Comparison of ENCODE assay signal across 15 mouse cellular contexts in the genomic region with DNA sequence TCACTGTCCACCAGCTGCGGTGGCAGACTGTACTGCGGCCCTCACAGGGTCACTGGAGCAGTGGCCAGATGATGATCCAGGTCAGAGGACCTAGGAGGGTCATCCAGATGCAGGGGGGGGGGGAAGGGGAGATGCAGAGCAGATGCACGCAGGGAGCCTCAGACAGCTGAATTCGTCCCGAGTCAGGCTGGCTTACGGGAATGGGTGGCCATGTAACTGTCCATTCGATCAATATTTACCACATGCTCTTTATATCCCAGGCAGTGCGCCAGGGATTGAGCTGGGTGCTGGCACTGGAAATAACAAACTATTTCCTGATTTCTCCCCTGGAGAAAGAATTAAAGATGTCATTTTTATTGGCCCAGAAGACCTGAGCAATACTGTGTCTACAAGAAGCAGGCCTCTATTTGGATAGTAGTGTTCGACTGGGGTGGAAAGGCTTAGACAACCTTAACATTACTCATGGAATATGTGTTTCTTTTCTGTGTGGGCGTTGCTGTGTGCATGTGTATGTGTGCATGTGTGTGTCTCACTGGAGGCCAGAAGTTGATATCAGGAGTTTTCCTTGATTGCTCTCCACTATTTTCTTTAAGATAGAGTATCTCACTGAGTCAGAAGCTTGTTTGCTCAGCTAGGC.
"Had no signal": no experiment of that assay in that cellular context is flagged by ENCODE, and none has a peak within 500 bp of the region (broad histone marks: within the 10 kb centered on the region; RNA-seq: fewer than 3 reads in every experiment).

No protein-coding gene starts in this region.

- H3K4me3 ChIP-seq: liver, embryonic 15.5 days; midbrain, embryonic 10.5 days; midbrain, embryonic 12.5 days; myocyte; neural tube, embryonic 13.5 days had no signal

- H3K9ac ChIP-seq: liver, embryonic 15.5 days; lung, embryonic 14.5 days; midbrain, embryonic 12.5 days; neural tube, embryonic 13.5 days had no signal

- ATAC-seq: midbrain, embryonic 16.5 days had no signal

- H3K9me3 ChIP-seq: liver, embryonic 15.5 days; midbrain, embryonic 10.5 days; midbrain, embryonic 12.5 days; neural tube, embryonic 13.5 days had no signal

- H3K27ac ChIP-seq: liver, embryonic 15.5 days; midbrain, embryonic 10.5 days; midbrain, embryonic 12.5 days; neural tube, embryonic 13.5 days had no signal

- H3K4me1 ChIP-seq: midbrain, embryonic 10.5 days; midbrain, embryonic 12.5 days; neural tube, embryonic 13.5 days had no signal

- H3K27me3 ChIP-seq: liver, embryonic 15.5 days; midbrain, embryonic 12.5 days; neural tube, embryonic 13.5 days had no signal

- H3K4me2 ChIP-seq: liver, embryonic 15.5 days; lung, embryonic 14.5 days; midbrain, embryonic 12.5 days; neural tube, embryonic 13.5 days had no signal

- DNase-seq: lung, adult 18-20 months; lung, embryonic 14.5 days; lung, postnatal 10 days; lung, postnatal 4 days; midbrain, embryonic 14.5 days; right cerebral cortex, postnatal 14 days; thymus, adult 18-20 months; thymus, postnatal 14 days; thymus, postnatal 36 days had no signal

- H3K36me3 ChIP-seq: liver, embryonic 15.5 days; midbrain, embryonic 10.5 days; midbrain, embryonic 12.5 days; neural tube, embryonic 13.5 days had no signal
